Mouse (Mus musculus) C2C12 (cell line): Measurements from ENCODE around the gene Tra2b. TPM values are rescaled to one million over a fixed set of nuclear protein-coding genes. Genes with fewer than 3 reads are reported as not detected.
A peak's percentile ranks its signal among the peaks of the same experiment; 100 is the strongest.

ENCODE experiments used
- H3K27me3 ChIP-seq: one replicate; pipeline ENCODE4 v1.6.1; 2011; ENCODE audit not compliant: control insufficient read depth, insufficient read depth, insufficient read length
- H3K36me3 ChIP-seq: one replicate; pipeline ENCODE4 v1.6.1; 2011; ENCODE audit not compliant: control insufficient read depth, insufficient read depth
- H3K4me3 ChIP-seq: one replicate; pipeline ENCODE4 v1.5.1; 2011; ENCODE audit warnings: mild to moderate bottlenecking, control low read depth; ENCODE audit not compliant: poor library complexity, insufficient read depth, severe bottlenecking
- H3K79me2 ChIP-seq: one replicate; pipeline ENCODE4 v1.6.1; 2011; ENCODE audit not compliant: control insufficient read depth, insufficient read depth
- H3K79me3 ChIP-seq: one replicate; pipeline ENCODE4 v1.6.1; 2011; ENCODE audit warnings: low read depth, control low read depth
- H3ac ChIP-seq: one replicate; pipeline ENCODE3; 2011; ENCODE audit warnings: low read depth; ENCODE audit not compliant: control insufficient read depth, insufficient read length
- CEBPB ChIP-seq: IDR thresholded peaks from one replicate; pipeline ENCODE4 v1.6.1; 2011; ENCODE audit warnings: low read depth, mild to moderate bottlenecking, control low read depth, moderate library complexity
- CTCF ChIP-seq: IDR thresholded peaks from one replicate; pipeline ENCODE4 v1.5.1; 2011; ENCODE audit not compliant: control insufficient read depth, insufficient read depth, insufficient read length
- FOSL1 ChIP-seq: IDR thresholded peaks from one replicate; pipeline ENCODE4 v1.8.0; 2011; ENCODE audit warnings: mild to moderate bottlenecking, low read length; ENCODE audit not compliant: poor library complexity, insufficient read depth, severe bottlenecking
- MAX ChIP-seq: IDR thresholded peaks from one replicate; pipeline ENCODE4 v1.6.1; 2011; ENCODE audit warnings: mild to moderate bottlenecking, control low read depth
- MYOD1 ChIP-seq: IDR thresholded peaks from one replicate; pipeline ENCODE4 v1.6.1; 2011; ENCODE audit warnings: low read depth; ENCODE audit not compliant: control insufficient read depth, insufficient read length
- MYOG ChIP-seq: IDR thresholded peaks from one replicate; pipeline ENCODE4 v1.6.1; 2011; ENCODE audit not compliant: control insufficient read depth, insufficient read length; ENCODE audit errors: extremely low read depth
- USF1 ChIP-seq: IDR thresholded peaks from one replicate; pipeline ENCODE4 v1.6.1; 2011; ENCODE audit warnings: low read depth, mild to moderate bottlenecking, control low read depth, moderate library complexity
- polyA plus RNA-seq: library from polyadenylated mRNA; unstranded; fragments of >200 nt; fragmentation: generic; extraction: Trizol; gene quantifications from one replicate; pipeline ENCODE4 v1.2.1, GENCODE M21; 2012; ENCODE audit warnings: missing spikeins

Gene Tra2b
- polyA plus RNA-seq, 1 experiment, result 63.9 TPM

DNA sequence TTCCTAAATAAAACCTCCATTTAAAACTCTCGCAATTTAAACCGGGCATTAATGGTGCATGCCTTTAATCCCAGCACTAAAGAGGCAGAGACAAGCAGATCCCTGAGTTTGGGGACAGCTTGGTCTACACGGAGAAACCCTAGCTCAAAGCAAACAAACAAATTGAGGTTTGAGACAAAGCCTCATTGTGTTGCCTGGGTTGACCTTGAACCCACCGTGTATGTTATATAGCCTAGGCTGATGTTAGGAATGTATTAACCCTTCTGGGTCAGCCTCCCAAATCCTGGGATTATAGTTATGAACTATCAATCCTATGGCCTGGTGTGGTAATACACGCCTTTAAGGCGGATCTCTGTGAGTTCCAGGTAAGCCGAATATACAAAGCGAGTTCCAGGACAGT lies 579 bp upstream of the Tra2b start:
- H3K36me3 ChIP-seq, result peaks cover 15% of the 10 kb centered on the region
- TF ChIP-seq CEBPB, result no peak
- no peak for TF ChIP-seq USF1
- no peak for TF ChIP-seq MYOD1

DNA sequence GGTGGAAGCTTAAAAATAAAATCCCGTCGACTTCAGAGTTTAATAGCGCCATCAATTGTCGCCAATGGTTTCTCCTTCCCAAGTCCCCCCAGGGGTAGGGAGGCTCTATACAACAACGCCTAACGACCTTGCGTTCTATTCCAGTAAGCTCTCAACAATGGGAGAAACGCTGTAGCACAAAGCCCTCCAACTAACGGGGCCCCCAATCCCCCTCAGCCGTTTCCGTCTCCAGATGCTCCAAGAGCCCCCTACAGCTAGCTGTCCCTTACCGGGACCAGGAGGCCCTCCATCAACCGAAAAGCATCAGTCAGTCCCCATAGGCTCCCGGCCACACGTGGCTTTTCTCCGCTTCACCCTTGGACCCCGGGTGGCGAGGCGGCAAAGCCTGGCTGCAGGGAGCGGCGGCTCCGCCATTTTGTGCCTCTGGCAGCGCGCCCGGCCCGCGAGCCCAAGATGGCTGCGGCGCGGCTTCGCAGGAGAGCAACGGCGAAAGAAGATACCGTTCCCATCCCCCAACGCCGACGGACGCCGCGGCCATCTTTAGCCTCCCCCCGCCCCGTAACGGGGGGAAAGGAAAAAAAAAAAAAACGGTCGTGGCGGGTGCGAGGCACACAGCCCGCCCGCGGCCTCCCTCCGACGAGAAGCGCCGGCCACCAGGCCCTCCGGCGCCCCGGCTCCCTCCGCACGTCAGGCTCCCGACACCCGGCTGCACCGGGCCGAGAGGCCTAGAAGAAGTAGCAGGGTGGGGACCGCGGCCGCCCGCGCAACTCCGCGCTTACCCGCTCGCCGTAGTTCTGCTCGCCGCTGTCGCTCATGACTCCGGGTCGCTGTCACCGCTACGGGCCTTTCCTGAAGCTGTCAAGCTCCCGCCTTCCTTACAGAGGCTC lies 600 bp downstream of the Tra2b start:
- peak overlapping the region; percentile 99 for H3ac ChIP-seq
- H3K27me3 ChIP-seq, result no peaks in the 10 kb centered on the region
- peaks cover 52% of the 10 kb centered on the region for H3K79me3 ChIP-seq
- no peak for TF ChIP-seq MYOD1
- peak; percentile 18 for TF ChIP-seq MAX
- TF ChIP-seq FOSL1, result no peak
- H3K79me2 ChIP-seq, result peaks cover 67% of the 10 kb centered on the region
- peak overlapping the region; percentile 98 for H3K4me3 ChIP-seq
- peaks cover 15% of the 10 kb centered on the region for H3K36me3 ChIP-seq

More for the DNA sequence above, 579 bp upstream of the Tra2b start:
- peaks cover 41% of the 10 kb centered on the region for H3K79me3 ChIP-seq
- peaks cover 55% of the 10 kb centered on the region for H3K79me2 ChIP-seq
- H3ac ChIP-seq, result peak overlapping the region; percentile 8
- H3K27me3 ChIP-seq, result no peaks in the 10 kb centered on the region
- peak overlapping the region; percentile 98 for H3K4me3 ChIP-seq

DNA sequence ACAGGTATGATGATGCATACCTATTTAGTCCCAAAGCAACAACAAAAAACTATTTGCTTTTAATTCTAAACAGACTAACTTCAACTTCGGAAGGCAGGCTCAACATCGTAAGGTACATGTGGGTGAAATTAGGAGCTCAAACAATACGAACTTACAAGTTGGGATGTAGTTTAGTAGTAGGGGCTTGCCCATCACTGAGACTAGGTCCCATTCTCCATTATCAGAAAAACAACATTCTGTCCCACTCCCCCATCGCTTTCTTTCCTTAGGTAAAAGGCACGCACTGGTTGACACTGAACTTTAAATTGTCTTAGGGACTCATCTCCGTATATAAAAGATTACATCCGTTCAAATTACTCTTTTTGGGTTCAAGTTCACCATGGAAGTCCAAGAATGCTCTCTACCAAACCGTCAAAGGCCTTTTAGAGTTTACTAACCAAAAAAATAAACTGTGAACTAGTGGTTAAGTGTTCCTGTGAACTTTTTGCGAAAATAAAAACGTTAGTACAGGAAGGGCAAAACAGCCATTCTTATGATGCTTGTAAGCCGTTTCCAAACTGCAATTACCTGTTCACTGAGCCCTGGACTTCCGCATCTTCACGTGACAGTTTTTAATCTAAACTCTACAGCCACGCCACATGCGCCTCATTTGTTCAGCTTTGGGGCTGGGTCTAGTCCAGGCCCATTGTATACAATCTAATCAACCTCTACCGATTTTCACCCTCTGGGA lies 1.4 kb downstream of the Tra2b start:
- TF ChIP-seq CTCF (no peak), MYOD1 (no peak), FOSL1 (no peak), MAX (no peak), CEBPB (no peak), USF1 (peak; percentile 78), MYOG (no peak)
- Histone ChIP-seq H3K36me3 (peaks cover 19% of the 10 kb centered on the region), H3K4me3 (peak overlapping the region; percentile 98), H3K27me3 (no peaks in the 10 kb centered on the region), H3K79me3 (peaks cover 60% of the 10 kb centered on the region), H3ac (peak overlapping the region; percentile 99), H3K79me2 (peaks cover 75% of the 10 kb centered on the region)

DNA sequence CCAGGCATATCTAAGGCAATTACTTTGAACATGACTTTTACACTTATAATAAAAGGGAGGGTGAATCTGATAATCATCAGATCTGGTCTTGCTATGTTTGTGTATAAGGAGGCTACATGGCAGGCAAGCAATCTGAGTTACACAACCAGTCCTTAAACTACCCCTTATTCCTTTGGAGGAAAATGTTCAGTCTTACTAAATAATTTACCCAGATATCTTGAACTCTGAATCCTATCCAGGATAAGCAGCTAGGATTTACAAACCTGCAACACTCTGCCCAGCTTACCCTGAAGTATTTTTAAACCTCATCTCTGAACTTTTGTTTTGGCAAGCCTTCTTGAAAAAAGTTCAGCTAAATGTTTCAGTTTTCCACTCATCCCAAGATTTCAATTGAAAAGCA lies 2.7 kb downstream of the Tra2b start:
- peaks cover 28% of the 10 kb centered on the region for H3K36me3 ChIP-seq
- TF ChIP-seq USF1 (no peak), MAX (no peak), CEBPB (no peak), FOSL1 (no peak), MYOG (no peak), CTCF (no peak), MYOD1 (no peak)
- no peak overlapping the region for H3ac ChIP-seq
- no peaks in the 10 kb centered on the region for H3K27me3 ChIP-seq
- peaks cover 88% of the 10 kb centered on the region for H3K79me2 ChIP-seq
- H3K4me3 ChIP-seq, result peak overlapping the region; percentile 98
- H3K79me3 ChIP-seq, result peaks cover 73% of the 10 kb centered on the region

DNA sequence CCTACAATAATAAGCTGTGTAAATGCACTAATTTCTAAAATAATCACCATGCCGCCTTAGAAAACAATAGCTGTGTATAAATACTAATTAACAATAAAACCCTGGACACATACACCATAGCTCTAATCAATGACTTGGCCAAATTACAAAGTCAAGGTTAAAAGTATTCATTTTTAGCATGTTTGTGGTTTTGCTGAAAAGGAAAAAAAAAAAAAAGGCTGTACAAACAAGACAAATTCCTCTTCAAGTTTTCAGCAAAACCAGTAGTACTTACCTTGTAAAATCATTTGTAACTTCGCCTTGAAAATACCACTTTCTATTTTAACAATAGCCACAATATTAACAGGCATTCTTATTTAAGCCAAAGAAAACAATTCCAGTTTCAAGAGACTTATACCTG lies 4.2 kb downstream of the Tra2b start:
- TF ChIP-seq USF1, result no peak
- TF ChIP-seq CTCF, result no peak
- no peak for TF ChIP-seq MAX
- no peak for TF ChIP-seq CEBPB
- TF ChIP-seq MYOD1, result no peak
- TF ChIP-seq MYOG, result no peak
- TF ChIP-seq FOSL1, result no peak
- H3K79me3 ChIP-seq, result peaks cover 89% of the 10 kb centered on the region
- H3K36me3 ChIP-seq, result peaks cover 32% of the 10 kb centered on the region
- H3ac ChIP-seq, result no peak overlapping the region
- H3K4me3 ChIP-seq, result no peak overlapping the region
- H3K27me3 ChIP-seq, result no peaks in the 10 kb centered on the region
- peaks cover 100% of the 10 kb centered on the region for H3K79me2 ChIP-seq
